Mouse (Mus musculus): ENCODE measurements around the gene Mcur1.

Gene Mcur1

GRCm38 (mm10) chr13:43559711-43560457 is at the start of gene Mcur1:
Gene Mcur1 (minus strand): TSS chr13:43560191.
- DNase-seq (ENCODE audit: low read depth, low spot score), result peak; percentile 84

GRCm38 (mm10) chr13:43608854-43609253 is 48.9 kb upstream of the Mcur1 start:
- DNase-seq (ENCODE audit: low read depth, low spot score), result no peak

- DNase-seq (ENCODE audit: low read depth, low spot score), result no peak
Observed at GRCm38 (mm10) chr13:43603042-43603441, 43.1 kb upstream of the Mcur1 start.

- DNase-seq (ENCODE audit: low read depth, low spot score), result peak; percentile 6
Observed at GRCm38 (mm10) chr13:43602440-43602839, 42.4 kb upstream of the Mcur1 start.

- peak; percentile 4 for DNase-seq (ENCODE audit: low read depth, low spot score)
Observed at GRCm38 (mm10) chr13:43600967-43601366, 41.0 kb upstream of the Mcur1 start.

GRCm38 (mm10) chr13:43595896-43596295 is 35.9 kb upstream of the Mcur1 start:
- DNase-seq (ENCODE audit: low read depth, low spot score), result peak; percentile 74

- DNase-seq (ENCODE audit: low read depth, low spot score), result no peak
Observed at GRCm38 (mm10) chr13:43592681-43593068, 32.7 kb upstream of the Mcur1 start.

GRCm38 (mm10) chr13:43591828-43592680 is 32.1 kb upstream of the Mcur1 start:
- DNase-seq (ENCODE audit: low read depth, low spot score), result no peak

- DNase-seq (ENCODE audit: low read depth, low spot score), result peak; percentile 65
Observed at GRCm38 (mm10) chr13:43587844-43588840, 28.2 kb upstream of the Mcur1 start.

- peak; percentile 67 for DNase-seq (ENCODE audit: low read depth, low spot score)
Observed at GRCm38 (mm10) chr13:43586966-43587365, 27.0 kb upstream of the Mcur1 start.

GRCm38 (mm10) chr13:43585335-43585734 is 25.3 kb upstream of the Mcur1 start:
- no peak for DNase-seq (ENCODE audit: low read depth, low spot score)

GRCm38 (mm10) chr13:43583504-43583903 is 23.5 kb upstream of the Mcur1 start:
- no peak for DNase-seq (ENCODE audit: low read depth, low spot score)

- DNase-seq (ENCODE audit: low read depth, low spot score), result no peak
Observed at GRCm38 (mm10) chr13:43582961-43583360, 23.0 kb upstream of the Mcur1 start.

- no peak for DNase-seq (ENCODE audit: low read depth, low spot score)
Observed at GRCm38 (mm10) chr13:43580661-43581060, 20.7 kb upstream of the Mcur1 start.

GRCm38 (mm10) chr13:43579740-43580139 is 19.7 kb upstream of the Mcur1 start:
- DNase-seq (ENCODE audit: low read depth, low spot score), result peak; percentile 68

GRCm38 (mm10) chr13:43577766-43578165 is 17.8 kb upstream of the Mcur1 start:
- no peak for DNase-seq (ENCODE audit: low read depth, low spot score)

GRCm38 (mm10) chr13:43577254-43577653 is 17.3 kb upstream of the Mcur1 start:
- DNase-seq (ENCODE audit: low read depth, low spot score), result peak; percentile 23

- no peak for DNase-seq (ENCODE audit: low read depth, low spot score)
Observed at GRCm38 (mm10) chr13:43575431-43575830, 15.4 kb upstream of the Mcur1 start.

GRCm38 (mm10) chr13:43573979-43574378 is 14.0 kb upstream of the Mcur1 start:
- no peak for DNase-seq (ENCODE audit: low read depth, low spot score)

GRCm38 (mm10) chr13:43567141-43567891 is 7.3 kb upstream of the Mcur1 start:
- no peak for DNase-seq (ENCODE audit: low read depth, low spot score)

- no peak for DNase-seq (ENCODE audit: low read depth, low spot score)
Observed at GRCm38 (mm10) chr13:43566184-43566583, 6.2 kb upstream of the Mcur1 start.
